Mouse (Mus musculus) liver, embryonic 16.5 days (tissue): ENCODE measurements around the gene Txk. TPM values are rescaled to one million over a fixed set of nuclear protein-coding genes. Genes with fewer than 3 reads are reported as not detected.

Source experiments
- ATAC-seq: fragments of 200-750 bp; cut with Nextera tagmentation; 2 replicates; pipeline ENCODE4 v1.8.0; 2017; ENCODE audit warnings: low read depth, mild to moderate bottlenecking, moderate number of reproducible peaks, moderate library complexity
- H3K27ac ChIP-seq: fragments of 300-500 bp; sonication (generic); 2 replicates; pipeline ENCODE4 v1.5.1; 2014; ENCODE audit warnings: mild to moderate bottlenecking, low read length
- H3K27me3 ChIP-seq: fragments of 300-500 bp; sonication (generic); 2 replicates; pipeline ENCODE4 v1.6.1; 2014; ENCODE audit warnings: low read depth, low read length, mixed read lengths; ENCODE audit not compliant: control insufficient read depth, insufficient read depth
- H3K36me3 ChIP-seq: fragments of 300-500 bp; sonication (generic); 2 replicates; pipeline ENCODE4 v1.6.1; 2014; ENCODE audit warnings: mild to moderate bottlenecking; ENCODE audit not compliant: control insufficient read depth, insufficient read depth
- H3K4me1 ChIP-seq: fragments of 300-500 bp; sonication (generic); 2 replicates; pipeline ENCODE4 v1.6.1; 2014; ENCODE audit warnings: low read depth, low read length, mixed read lengths; ENCODE audit not compliant: control insufficient read depth
- H3K4me2 ChIP-seq: fragments of 300-500 bp; sonication (generic); 2 replicates; pipeline ENCODE4 v1.6.1; 2014; ENCODE audit warnings: low read depth, low read length, mixed read lengths
- H3K4me3 ChIP-seq: fragments of 300-500 bp; sonication (generic); 2 replicates; pipeline ENCODE4 v1.5.1; 2014; ENCODE audit warnings: low read depth, mild to moderate bottlenecking, low read length
- H3K9ac ChIP-seq: fragments of 300-500 bp; sonication (generic); 2 replicates; pipeline ENCODE4 v1.6.1; 2014; ENCODE audit warnings: low read depth, low read length
- H3K9me3 ChIP-seq: fragments of 300-500 bp; sonication (generic); replicated peaks from 2 replicates; pipeline ENCODE4 v1.6.1; 2016; ENCODE audit warnings: low read length; ENCODE audit not compliant: control insufficient read depth
- WGBS: fragments of 180-500 bp; shearing (Covaris S2); extraction: QIAGEN DNeasy Blood & Tissue Kit; methylation state at CpG from one replicate; pipeline ENCODE4 v1.1.7; 2014; ENCODE audit not compliant: insufficient replicate concordance; 5-methylcytosine and 5-hydroxymethylcytosine counted together
- polyA plus RNA-seq: library from polyadenylated mRNA; unstranded; fragments of >200 nt; fragmentation: Nextera tagmentation; extraction: Ambion mirVana; gene quantifications from 2 replicates; pipeline ENCODE4 v1.2.1, GENCODE M21; 2015

The Txk gene
- polyA plus RNA-seq, 1 experiment from 2014 or later = 0.09 TPM

DNA sequence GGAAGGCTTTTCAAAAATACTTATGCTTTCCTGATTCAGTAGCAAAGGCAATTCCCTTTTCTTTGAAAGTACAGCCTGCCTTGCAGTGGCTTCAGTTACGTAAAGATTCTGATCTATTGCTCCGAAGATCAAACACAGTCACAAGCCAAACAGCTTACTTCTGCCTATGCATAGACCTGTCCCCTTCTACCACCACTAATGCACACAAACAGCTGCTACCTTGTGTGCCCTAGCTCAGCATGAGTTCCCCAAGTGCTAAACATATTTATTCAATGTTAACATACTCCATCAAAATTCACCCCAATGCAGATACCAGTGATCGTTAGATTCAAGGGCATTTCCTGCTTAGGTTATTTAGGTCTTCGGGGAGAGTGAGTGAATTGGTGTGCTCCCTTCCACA lies 6.1 kb downstream of the Txk start:
- H3K4me3 ChIP-seq = no peak overlapping the region
- H3K4me2 ChIP-seq = no peak overlapping the region
- no peak overlapping the region for H3K9ac ChIP-seq
- H3K4me1 ChIP-seq = no peaks in the 10 kb centered on the region
- no peak for ATAC-seq
- H3K27me3 ChIP-seq = no peaks in the 10 kb centered on the region
- H3K36me3 ChIP-seq = no peaks in the 10 kb centered on the region
- H3K9me3 ChIP-seq = no peaks in the 10 kb centered on the region
- no peak overlapping the region for H3K27ac ChIP-seq
- 54% methylated on average over 4 of the region's 4 CpGs for WGBS

DNA sequence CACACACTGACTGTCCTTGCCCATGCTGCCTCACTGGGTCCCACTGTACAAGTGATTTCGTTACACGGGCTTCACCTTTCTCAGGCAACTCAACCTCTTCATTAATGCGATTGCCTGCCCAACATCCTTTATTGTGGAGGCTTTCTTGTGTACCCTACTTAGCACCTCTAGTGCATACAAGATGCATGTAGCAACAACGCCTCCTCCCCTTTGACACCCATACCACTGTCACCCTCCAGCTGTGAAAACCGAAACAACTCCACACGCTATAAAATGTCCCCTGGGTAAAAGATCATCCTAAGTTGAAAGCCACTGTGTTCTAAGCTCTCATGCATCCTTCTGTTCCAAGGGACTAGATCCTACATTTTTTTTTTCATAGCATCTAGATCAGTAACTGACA lies 9.5 kb downstream of the Txk start:
- WGBS = 75% methylated on average over 6 of the region's 6 CpGs
- Histone ChIP-seq H3K9me3 (no peaks in the 10 kb centered on the region), H3K4me1 (no peaks in the 10 kb centered on the region), H3K36me3 (no peaks in the 10 kb centered on the region), H3K9ac (no peak overlapping the region), H3K4me2 (no peak overlapping the region), H3K4me3 (no peak overlapping the region), H3K27me3 (no peaks in the 10 kb centered on the region), H3K27ac (no peak overlapping the region)
- no peak for ATAC-seq

DNA sequence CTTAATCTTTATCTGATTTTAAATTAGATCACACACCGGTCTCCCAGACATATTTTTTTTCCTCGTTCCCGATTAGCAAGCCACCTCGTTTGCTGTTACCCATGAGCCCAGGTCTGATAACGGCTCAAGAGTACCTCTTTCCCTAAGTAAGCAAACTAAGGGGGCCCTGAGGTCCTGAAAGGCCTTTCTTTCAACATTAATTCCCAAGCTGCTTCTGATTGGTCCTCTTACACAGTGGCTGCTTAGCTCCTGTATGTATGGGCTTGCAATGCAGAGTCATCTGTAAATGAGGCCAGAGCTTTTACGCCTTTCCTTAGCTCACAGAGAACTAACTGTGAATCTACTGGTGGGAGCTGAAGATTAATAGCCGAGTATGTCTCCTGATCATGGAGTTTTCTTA lies 15.7 kb downstream of the Txk start:
- ATAC-seq = no peak
- Histone ChIP-seq H3K27me3 (no peaks in the 10 kb centered on the region), H3K4me2 (no peak overlapping the region), H3K36me3 (no peaks in the 10 kb centered on the region), H3K9me3 (no peaks in the 10 kb centered on the region), H3K4me1 (no peaks in the 10 kb centered on the region), H3K4me3 (no peak overlapping the region), H3K9ac (no peak overlapping the region), H3K27ac (no peak overlapping the region)
- 38% methylated on average over 7 of the region's 7 CpGs for WGBS

DNA sequence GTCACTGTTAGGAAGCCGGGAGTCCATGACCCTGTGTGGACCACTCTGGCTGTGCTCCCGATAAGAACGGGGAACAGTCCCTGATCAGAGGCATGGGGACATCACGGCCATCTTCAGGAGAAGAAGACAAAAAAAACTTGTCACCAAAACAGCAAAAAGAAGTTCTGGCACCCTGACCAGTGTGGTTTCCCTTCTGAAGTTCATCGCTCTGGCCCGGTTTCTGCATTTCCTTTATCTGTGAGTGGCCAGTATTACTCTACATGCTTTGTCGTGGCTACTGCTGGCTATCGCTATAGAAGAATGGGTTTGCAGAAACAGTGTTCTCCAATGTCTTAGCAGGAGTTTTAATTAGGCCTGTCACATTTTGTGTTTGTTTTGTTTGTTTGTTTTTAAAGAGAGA lies 16.1 kb downstream of the Txk start:
- WGBS = 22% methylated on average over 8 of the region's 8 CpGs
- no peak overlapping the region for H3K4me2 ChIP-seq
- no peak overlapping the region for H3K4me3 ChIP-seq
- no peak overlapping the region for H3K9ac ChIP-seq
- H3K27ac ChIP-seq = no peak overlapping the region
- ATAC-seq = no peak
- H3K27me3 ChIP-seq = no peaks in the 10 kb centered on the region
- no peaks in the 10 kb centered on the region for H3K9me3 ChIP-seq
- no peaks in the 10 kb centered on the region for H3K4me1 ChIP-seq
- no peaks in the 10 kb centered on the region for H3K36me3 ChIP-seq

DNA sequence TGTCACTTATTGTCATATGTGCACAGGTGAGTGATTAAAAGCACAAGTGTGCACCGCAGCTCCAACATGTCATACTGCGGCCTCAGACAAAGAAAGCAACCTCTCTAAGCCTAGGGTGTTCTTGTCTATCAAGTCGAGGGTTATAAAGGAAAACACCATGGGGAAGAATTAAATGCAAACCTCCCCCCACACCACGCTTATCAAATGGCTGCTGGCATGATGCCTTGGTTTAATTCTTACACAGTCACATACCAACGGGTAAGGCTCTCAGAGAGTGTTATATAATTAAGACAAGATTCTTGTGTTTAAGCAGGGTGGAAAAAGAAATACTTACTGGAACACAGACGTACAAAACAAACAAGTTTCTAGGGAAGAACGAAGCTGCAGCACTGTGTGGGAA lies 16.8 kb downstream of the Txk start:
- Histone ChIP-seq H3K9me3 (no peaks in the 10 kb centered on the region), H3K27ac (no peak overlapping the region), H3K36me3 (no peaks in the 10 kb centered on the region), H3K4me1 (no peaks in the 10 kb centered on the region), H3K4me2 (no peak overlapping the region), H3K4me3 (no peak overlapping the region), H3K27me3 (no peaks in the 10 kb centered on the region), H3K9ac (no peak overlapping the region)
- ATAC-seq = no peak
- 56% methylated on average over 7 of the region's 7 CpGs for whole genome bisulfite sequencing

DNA sequence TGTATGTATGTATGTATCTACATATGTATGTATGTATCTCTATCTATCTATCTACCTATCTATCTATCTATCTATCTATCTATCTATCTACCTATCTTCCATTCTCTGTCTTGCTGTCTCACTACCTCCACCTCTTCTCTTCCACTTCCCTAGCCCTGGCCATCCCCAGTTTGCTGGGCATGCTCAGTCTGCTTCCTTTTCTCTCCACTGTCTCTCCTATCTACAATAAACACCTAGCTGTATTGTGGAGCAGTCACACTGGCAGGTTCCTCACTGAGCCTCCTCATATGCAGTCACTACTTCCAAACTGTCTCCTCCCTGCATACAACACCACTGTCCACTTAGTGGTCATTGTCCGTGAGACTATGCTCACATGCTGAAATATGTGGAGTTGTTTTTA lies 19.7 kb downstream of the Txk start:
- Histone ChIP-seq H3K9ac (no peak overlapping the region), H3K9me3 (no peaks in the 10 kb centered on the region), H3K4me1 (no peaks in the 10 kb centered on the region), H3K27me3 (no peaks in the 10 kb centered on the region), H3K4me2 (no peak overlapping the region), H3K4me3 (no peak overlapping the region), H3K36me3 (no peaks in the 10 kb centered on the region), H3K27ac (no peak overlapping the region)
- no peak for ATAC-seq
- WGBS = 67% methylated on average over 1 of the region's 1 CpGs

DNA sequence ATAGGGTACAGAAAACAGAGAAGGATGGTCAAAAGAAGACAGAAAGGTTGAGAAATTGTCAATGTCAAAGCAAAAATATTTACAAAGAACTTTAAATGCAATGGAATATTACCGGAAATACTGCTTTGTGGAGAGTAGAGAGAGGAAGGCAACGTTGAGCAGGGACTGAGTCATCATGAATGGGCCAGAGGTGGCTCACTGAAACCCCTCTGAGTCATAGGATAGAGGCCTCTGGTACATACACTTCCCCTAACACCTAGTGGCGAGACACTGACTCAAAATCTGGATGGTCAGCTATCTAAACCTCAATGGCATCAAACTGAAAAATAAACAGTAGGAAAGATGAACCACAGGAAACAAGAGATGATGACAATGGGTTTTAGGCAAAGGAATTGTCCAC lies 27.2 kb downstream of the Txk start:
- 41% methylated on average over 3 of the region's 3 CpGs for WGBS
- Histone ChIP-seq H3K9ac (no peak overlapping the region), H3K4me3 (no peak overlapping the region), H3K36me3 (no peaks in the 10 kb centered on the region), H3K4me2 (no peak overlapping the region), H3K27ac (no peak overlapping the region), H3K4me1 (no peaks in the 10 kb centered on the region), H3K27me3 (no peaks in the 10 kb centered on the region), H3K9me3 (no peaks in the 10 kb centered on the region)
- no peak for ATAC-seq

DNA sequence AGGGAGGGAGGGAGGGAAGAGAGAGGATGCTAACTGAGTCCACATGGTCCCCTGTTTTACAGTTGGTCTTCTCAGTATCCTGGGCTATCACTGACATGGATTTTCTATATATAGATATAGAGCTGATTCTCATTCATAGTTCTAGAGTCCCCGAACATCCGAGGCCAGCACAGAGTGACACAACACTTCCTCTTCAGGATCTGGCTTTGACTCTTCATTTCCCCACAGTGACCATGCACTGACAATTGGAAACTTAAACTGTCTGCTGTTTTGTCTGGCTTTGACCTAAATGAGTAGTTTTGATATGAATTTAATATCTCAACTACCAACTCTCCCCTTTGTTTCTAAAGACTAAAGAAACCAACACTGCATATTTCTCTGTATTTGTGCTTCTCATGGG lies 29.1 kb downstream of the Txk start:
- 25% methylated on average over 2 of the region's 2 CpGs for WGBS

DNA sequence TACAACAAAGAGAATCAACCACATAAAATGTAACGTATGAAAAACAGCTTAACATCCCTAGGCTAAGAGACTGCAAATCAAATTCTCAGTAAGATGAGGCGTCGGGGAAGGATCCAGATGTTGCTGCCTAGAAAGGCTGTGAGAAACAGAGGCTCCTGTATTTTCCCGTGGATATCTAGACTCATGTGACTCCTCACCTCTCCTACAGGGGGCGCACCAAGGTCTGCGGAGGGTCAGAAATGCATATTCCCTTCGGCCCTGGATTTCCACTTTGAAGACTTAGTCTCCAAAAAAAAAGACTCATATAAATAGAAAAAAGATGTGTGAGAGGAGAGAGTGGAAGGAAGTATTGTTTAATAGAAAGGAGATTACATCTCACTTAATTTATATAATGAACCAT lies 32.0 kb downstream of the Txk start:
- no peaks in the 10 kb centered on the region for H3K4me1 ChIP-seq
- no peak for ATAC-seq
- WGBS = 55% methylated on average over 7 of the region's 7 CpGs
- no peaks in the 10 kb centered on the region for H3K9me3 ChIP-seq
- H3K4me3 ChIP-seq = no peak overlapping the region
- H3K27ac ChIP-seq = no peak overlapping the region
- no peaks in the 10 kb centered on the region for H3K36me3 ChIP-seq
- no peak overlapping the region for H3K4me2 ChIP-seq
- H3K9ac ChIP-seq = no peak overlapping the region
- no peaks in the 10 kb centered on the region for H3K27me3 ChIP-seq

More for the DNA sequence above, 29.1 kb downstream of the Txk start:
- no peaks in the 10 kb centered on the region for H3K4me1 ChIP-seq
- H3K9ac ChIP-seq = no peak overlapping the region
- no peak overlapping the region for H3K4me3 ChIP-seq
- no peaks in the 10 kb centered on the region for H3K36me3 ChIP-seq
- no peaks in the 10 kb centered on the region for H3K27me3 ChIP-seq
- H3K9me3 ChIP-seq = no peaks in the 10 kb centered on the region
- H3K27ac ChIP-seq = no peak overlapping the region
- ATAC-seq = no peak
- H3K4me2 ChIP-seq = no peak overlapping the region
